Mouse (Mus musculus): ENCODE measurements around the gene Mink1.

DNA sequence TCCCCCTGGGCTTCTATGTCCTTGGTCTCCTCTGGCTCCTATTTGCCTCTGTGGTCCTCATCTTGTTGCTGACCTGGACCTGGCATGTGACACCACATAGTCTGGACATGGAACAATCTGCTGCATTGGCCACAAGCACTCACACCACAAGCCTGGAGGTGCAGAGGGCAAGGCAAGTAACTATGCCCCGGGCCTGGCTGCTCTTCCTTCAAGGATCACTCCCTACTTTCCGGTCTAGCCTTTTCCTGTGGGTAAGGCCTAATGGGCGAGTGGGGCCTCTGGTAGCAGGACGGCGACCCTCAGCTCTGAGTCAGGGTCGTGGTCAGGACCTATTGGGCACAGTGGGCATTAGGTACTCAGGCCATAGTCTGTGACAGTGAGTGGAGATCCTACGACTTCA is 78.6 kb downstream of the Mink1 start:
- no peak for TF ChIP-seq POLR2A (IDR thresholded peaks at IDR 0.05; ENCODE audit: borderline replicate concordance, insufficient read depth, low read length)
- TF ChIP-seq CTCF (IDR thresholded peaks at IDR 0.05; ENCODE audit: borderline replicate concordance, insufficient read depth, low read depth, low read length) = no peak
